Mouse (Mus musculus): ENCODE data around the gene Sae1.
"Not testable (repeated sequence)": the region's sequence is repeated elsewhere in the genome, so short reads cannot be mapped to it uniquely, and the experiment has no call there.

Sae1 gene

GRCm38 (mm10) chr7:16310020-16310520 is 77.5 kb downstream of the Sae1 start:
- peak; percentile 76 to 81 for DNase-seq (ENCODE audit: low spot score in 2 of 2)

- DNase-seq (ENCODE audit: low spot score in 2 of 2) = peak; percentile 87 to 88
Measured at GRCm38 (mm10) chr7:16309318-16310019, 78.1 kb downstream of the Sae1 start.

- DNase-seq (ENCODE audit: low spot score in 2 of 2) = no peak
Measured at GRCm38 (mm10) chr7:16308555-16309317, 78.9 kb downstream of the Sae1 start.

- DNase-seq (ENCODE audit: low spot score in 2 of 2) = not testable (repeated sequence)
Measured at GRCm38 (mm10) chr7:16308093-16308492, 79.5 kb downstream of the Sae1 start, which contains the start of gene Bbc3. Gene Bbc3, plus strand, starts transcription at chr7:16308393.

- DNase-seq (ENCODE audit: low spot score in 2 of 2) = not testable (repeated sequence)
Measured at GRCm38 (mm10) chr7:16307141-16307540, 80.5 kb downstream of the Sae1 start.

- peak; percentile 76 to 80 for DNase-seq (ENCODE audit: low spot score in 2 of 2)
Measured at GRCm38 (mm10) chr7:16299419-16300035, 88.1 kb downstream of the Sae1 start.

GRCm38 (mm10) chr7:16298927-16299326 is 88.7 kb downstream of the Sae1 start:
- DNase-seq (ENCODE audit: low spot score in 2 of 2) = no peak

GRCm38 (mm10) chr7:16297616-16298015 is 90.0 kb downstream of the Sae1 start:
- DNase-seq (ENCODE audit: low spot score in 2 of 2) = no peak

- peak; percentile 82 to 93 for DNase-seq (ENCODE audit: low spot score in 2 of 2)
Measured at GRCm38 (mm10) chr7:16296766-16297390, 90.7 kb downstream of the Sae1 start.

- no peak for DNase-seq (ENCODE audit: low spot score in 2 of 2)
Measured at GRCm38 (mm10) chr7:16296146-16296545, 91.5 kb downstream of the Sae1 start.

- DNase-seq (ENCODE audit: low spot score in 2 of 2) = peak in 1 of 2 experiments; percentile 66
Measured at GRCm38 (mm10) chr7:16295321-16295900, 92.2 kb downstream of the Sae1 start.

- peak; percentile 88 to 95 for DNase-seq (ENCODE audit: low spot score in 2 of 2)
Measured at GRCm38 (mm10) chr7:16294837-16295236, 92.8 kb downstream of the Sae1 start.

- no peak for DNase-seq (ENCODE audit: low spot score in 2 of 2)
Measured at GRCm38 (mm10) chr7:16294346-16294745, 93.3 kb downstream of the Sae1 start.

GRCm38 (mm10) chr7:16287791-16288190 is 99.8 kb downstream of the Sae1 start:
- no peak for DNase-seq (ENCODE audit: low spot score in 2 of 2)

GRCm38 (mm10) chr7:16287016-16287415 is 100.6 kb downstream of the Sae1 start:
- DNase-seq (ENCODE audit: low spot score in 2 of 2) = no peak

GRCm38 (mm10) chr7:16286026-16286961 is 101.3 kb downstream of the Sae1 start, which contains the start of gene Ccdc9:
Gene Ccdc9, minus strand, starts transcription at chr7:16286795.
- peak; percentile 100 for DNase-seq (ENCODE audit: low spot score in 2 of 2)

- peak; percentile 83 to 87 for DNase-seq (ENCODE audit: low spot score in 2 of 2)
Measured at GRCm38 (mm10) chr7:16285450-16286025, 102.1 kb downstream of the Sae1 start.

GRCm38 (mm10) chr7:16284904-16285303 is 102.7 kb downstream of the Sae1 start:
- no peak for DNase-seq (ENCODE audit: low spot score in 2 of 2)

GRCm38 (mm10) chr7:16284001-16284400 is 103.6 kb downstream of the Sae1 start:
- DNase-seq (ENCODE audit: low spot score in 2 of 2) = no peak

GRCm38 (mm10) chr7:16282334-16282733 is 105.3 kb downstream of the Sae1 start:
- no peak for DNase-seq (ENCODE audit: low spot score in 2 of 2)
